In genomic region chr9:23003195-23004061, GRCm38 (mm10) we compare ENCODE assay signal across 31 mouse cellular contexts.
DNase-seq lines count a peak whose midpoint lies in the region; ATAC-seq and TF ChIP-seq lines count a peak whose summit lies in the region.
"Had no signal": no experiment of that assay in that cellular context is flagged by ENCODE, and none has a peak within 500 bp of the region (broad histone marks: within the 10 kb centered on the region; RNA-seq: fewer than 3 reads in every experiment).

No protein-coding gene starts in this region.

- no peak overlapping the region for H3K4me2 ChIP-seq in kidney, postnatal 0 days (ENCODE audit: low read length)
- no peak overlapping the region for H3K4me2 ChIP-seq in neural tube, embryonic 14.5 days (ENCODE audit: low read depth, low read length)
- H3K4me2 ChIP-seq: embryonic facial prominence, embryonic 12.5 days; heart, embryonic 12.5 days; limb, embryonic 15.5 days; liver, embryonic 13.5 days had no signal

- H3K4me3 ChIP-seq in kidney, postnatal 0 days (replicated peaks; ENCODE audit: low read depth, low read length), result no peak overlapping the region
- no peak overlapping the region for H3K4me3 ChIP-seq in neural tube, embryonic 14.5 days (ENCODE audit: low read depth, low read length)
- H3K4me3 ChIP-seq: embryonic facial prominence, embryonic 12.5 days; heart, embryonic 12.5 days; layer of hippocampus, adult 2 months; left cerebral cortex, adult 2 months; limb, embryonic 15.5 days; liver, embryonic 13.5 days; megakaryocyte, embryonic 14.5 days; myocyte had no signal

- ATAC-seq in kidney, postnatal 0 days (replicated peaks; ENCODE audit: low FRiP score, low read depth), result no peak
- 0 out of 2 replicates have a peak, but pooled peaks have one; percentile 10 for ATAC-seq in neural tube, embryonic 14.5 days (ENCODE audit: low read depth)
- ATAC-seq: activated CD4-positive, CD25-positive, alpha-beta regulatory T cell, adult 4 months; forebrain, embryonic 14.5 days; lung, postnatal 0 days had no signal

- TF ChIP-seq CTCF in kidney, postnatal 0 days (IDR thresholded peaks at IDR 0.05; ENCODE audit: low read depth), result no peak

- no peaks in the 10 kb centered on the region for H3K27me3 ChIP-seq in kidney, postnatal 0 days (ENCODE audit: insufficient read depth, low read length)
- no peaks in the 10 kb centered on the region for H3K27me3 ChIP-seq in neural tube, embryonic 14.5 days (ENCODE audit: control insufficient read depth, insufficient read depth, low read length)
- H3K27me3 ChIP-seq: CH12.LX; heart, embryonic 12.5 days; liver, embryonic 13.5 days had no signal

- peaks cover 16% of the 10 kb centered on the region for H3K4me1 ChIP-seq in kidney, postnatal 0 days (replicated peaks; ENCODE audit: insufficient read depth, low read length)
- H3K4me1 ChIP-seq in neural tube, embryonic 14.5 days (ENCODE audit: control insufficient read depth, insufficient read depth, low read length), result peaks cover 18% of the 10 kb centered on the region; the same call in 1 of the 2 replicates
- H3K4me1 ChIP-seq: liver, embryonic 13.5 days; megakaryocyte, embryonic 14.5 days had no signal

- peak; percentile 85 for DNase-seq in heart, adult 11 months
- DNase-seq in heart, postnatal 14 days, result no peak
- DNase-seq in kidney, postnatal 0 days (ENCODE audit: low spot score), result peak; percentile 75
- DNase-seq in kidney, adult 11 months, result no peak
- peak; percentile 55 for DNase-seq in mesoderm, embryonic 11.5 days (ENCODE audit: low read depth, low spot score)
- no peak for DNase-seq in gastrocnemius, postnatal 14 days
- no peak for DNase-seq in heart, adult 8-10 months (ENCODE audit: low spot score)
- DNase-seq: adrenal gland, adult 2 months; cerebellum, adult 9-10 months; embryo, embryonic 11 days; gastrocnemius, postnatal 25 days; heart, adult 18-20 months; kidney, adult 8-10 months; kidney, postnatal 25 days; liver, embryonic 13.5 days; lung, adult 18-20 months; lung, postnatal 4 days; thymus, adult 2 months; thymus, postnatal 36 days had no signal

- intact Hi-C loops in heart, postnatal 14 days (cut with DNase I), result no loop called here
- intact Hi-C loops in gastrocnemius, postnatal 14 days (cut with DNase I; ENCODE audit: low total_unique reads), result no loop called here

- no peaks in the 10 kb centered on the region for H3K36me3 ChIP-seq in kidney, postnatal 0 days (ENCODE audit: insufficient read depth, low read length)
- no peaks in the 10 kb centered on the region for H3K36me3 ChIP-seq in neural tube, embryonic 14.5 days (ENCODE audit: control insufficient read depth, insufficient read depth, low read length)
- H3K36me3 ChIP-seq: embryonic facial prominence, embryonic 12.5 days; heart, embryonic 12.5 days; limb, embryonic 15.5 days; liver, embryonic 13.5 days had no signal

- WGBS in kidney, postnatal 0 days, result 43% methylated on average over 14 of the region's 14 CpGs
- WGBS in neural tube, embryonic 14.5 days, result 16% methylated on average over 14 of the region's 14 CpGs

- H3K9ac ChIP-seq in kidney, postnatal 0 days (ENCODE audit: low read depth, low read length), result no peak overlapping the region
- H3K9ac ChIP-seq in neural tube, embryonic 14.5 days (replicated peaks; ENCODE audit: low read depth, low read length), result no peak overlapping the region
- H3K9ac ChIP-seq: embryonic facial prominence, embryonic 12.5 days; heart, embryonic 12.5 days; limb, embryonic 15.5 days; liver, embryonic 13.5 days had no signal

- H3K27ac ChIP-seq in kidney, postnatal 0 days, result no peak overlapping the region
- no peak overlapping the region for H3K27ac ChIP-seq in neural tube, embryonic 14.5 days (ENCODE audit: low read depth, low read length)
- H3K27ac ChIP-seq: layer of hippocampus, adult 2 months; left cerebral cortex, adult 2 months; limb, embryonic 15.5 days; liver, embryonic 13.5 days had no signal

- H3K9me3 ChIP-seq in kidney, postnatal 0 days (replicated peaks; ENCODE audit: low read length), result no peaks in the 10 kb centered on the region
- no peaks in the 10 kb centered on the region for H3K9me3 ChIP-seq in neural tube, embryonic 14.5 days (ENCODE audit: control insufficient read depth, low read length)
- H3K9me3 ChIP-seq: embryonic facial prominence, embryonic 12.5 days; heart, embryonic 12.5 days; limb, embryonic 15.5 days; liver, embryonic 13.5 days; megakaryocyte, embryonic 14.5 days had no signal

Comparison
In these comparisons a context has a peak if more than half of its experiments do, and no peak if none do; other contexts are left out.
1. DNase-seq: peak in heart, adult 11 months (single experiment), kidney, postnatal 0 days (single experiment) and mesoderm, embryonic 11.5 days (single experiment); none in heart, postnatal 14 days (0 of 2), kidney, adult 11 months (single experiment), gastrocnemius, postnatal 14 days (single experiment) and heart, adult 8-10 months (single experiment).